Mouse (Mus musculus) midbrain, embryonic 14.5 days (tissue): ENCODE results near the gene Sall1. TPM values are rescaled to one million over a fixed set of nuclear protein-coding genes. Genes with fewer than 3 reads are reported as not detected.

ENCODE experiments used
- ATAC-seq: fragments of 200-750 bp; cut with Nextera tagmentation; 2 replicates; pipeline ENCODE4 v1.8.0; 2017; ENCODE audit warnings: moderate number of reproducible peaks, moderate library complexity; ENCODE audit not compliant: low FRiP score, low TSS enrichment
- DNase-seq: peaks from one replicate; pipeline ENCODE4 v3.0.0-alpha.2; 2015
- H3K27ac ChIP-seq: fragments of 300-500 bp; sonication (generic); replicated peaks from 2 replicates; pipeline ENCODE4 v1.5.1; 2014; ENCODE audit warnings: mild to moderate bottlenecking, low read depth, low read length, moderate library complexity
- H3K27me3 ChIP-seq: fragments of 300-500 bp; sonication (generic); 2 replicates; pipeline ENCODE4 v1.6.1; 2014; ENCODE audit warnings: low read length, control low read depth, mixed read lengths; ENCODE audit not compliant: control insufficient read depth, insufficient read depth
- H3K36me3 ChIP-seq: fragments of 300-500 bp; sonication (generic); 2 replicates; pipeline ENCODE4 v1.6.1; 2014; ENCODE audit warnings: low read length, control low read depth; ENCODE audit not compliant: control insufficient read depth, insufficient read depth
- H3K4me1 ChIP-seq: fragments of 300-500 bp; sonication (generic); 2 replicates; pipeline ENCODE4 v1.6.1; 2014; ENCODE audit warnings: mild to moderate bottlenecking, antibody characterized with exemption, low read length, control low read depth; ENCODE audit not compliant: control insufficient read depth, insufficient read depth
- H3K4me2 ChIP-seq: fragments of 300-500 bp; sonication (generic); 2 replicates; pipeline ENCODE4 v1.6.1; 2014; ENCODE audit warnings: mild to moderate bottlenecking, low read length, moderate library complexity
- H3K4me3 ChIP-seq: fragments of 300-500 bp; sonication (generic); replicated peaks from 2 replicates; pipeline ENCODE4 v1.5.1; 2014; ENCODE audit warnings: low read depth, low read length
- H3K9ac ChIP-seq: fragments of 300-500 bp; sonication (generic); replicated peaks from 2 replicates; pipeline ENCODE4 v1.6.1; 2014; ENCODE audit warnings: mild to moderate bottlenecking, low read length, moderate library complexity
- H3K9me3 ChIP-seq: fragments of 300-500 bp; sonication (generic); 2 replicates; pipeline ENCODE4 v1.6.1; 2016; ENCODE audit warnings: low read length, control low read depth, mixed read lengths; ENCODE audit not compliant: control insufficient read depth
- WGBS: fragments of 180-500 bp; shearing (Covaris S2); extraction: QIAGEN DNeasy Blood & Tissue Kit; methylation state at CpG from one replicate; pipeline ENCODE4 v1.1.7; 2014; 5-methylcytosine and 5-hydroxymethylcytosine counted together
- polyA plus RNA-seq: library from polyadenylated mRNA; unstranded; fragments of >200 nt; fragmentation: Nextera tagmentation; extraction: Ambion mirVana; gene quantifications from 2 replicates; pipeline ENCODE4 v1.2.1, GENCODE M21; 2014

Gene Sall1
- 7.7 and 9.2 TPM in 2 replicates for polyA plus RNA-seq

DNA sequence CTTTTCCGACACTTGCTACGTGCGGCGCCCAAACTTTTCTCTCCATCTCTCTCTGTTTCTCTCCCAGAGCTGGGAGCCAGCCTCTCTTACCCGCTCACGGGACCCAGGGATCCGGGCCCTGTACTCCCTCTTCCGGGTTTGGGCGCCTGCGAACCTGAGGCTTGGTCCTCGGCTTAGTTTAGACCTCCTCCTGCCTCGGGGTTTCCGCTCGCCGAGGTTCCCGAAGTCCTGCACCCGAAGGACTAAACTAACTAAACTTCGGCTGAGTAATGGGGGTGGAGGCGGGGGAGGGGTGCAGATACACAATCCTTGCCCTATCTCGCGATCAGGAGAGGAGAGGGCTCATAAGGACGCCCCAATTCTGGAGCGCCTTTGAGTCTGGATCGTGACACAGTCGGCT, at the start of gene Sall1:
TSS of gene Sall1 (minus strand) at position 223 of the 400 bp plus-strand sequence.
- H3K27ac ChIP-seq, result peak within 1 kb of the TSS; percentile 86
- DNase-seq (peak; percentile 61), ATAC-seq (no peak)
- peaks cover 26% of the 10 kb centered on the region for H3K4me1 ChIP-seq
- H3K36me3 ChIP-seq, result no peaks in the 10 kb centered on the region
- peak within 1 kb of the TSS; percentile 72 for H3K9ac ChIP-seq
- H3K27me3 ChIP-seq, result peaks cover 54% of the 10 kb centered on the region
- peak within 1 kb of the TSS; percentile 81 for H3K4me2 ChIP-seq
- no peaks in the 10 kb centered on the region for H3K9me3 ChIP-seq
- under 1% methylated on average over 25 of the region's 25 CpGs for whole genome bisulfite sequencing
- peak within 1 kb of the TSS; percentile 55 for H3K4me3 ChIP-seq

DNA sequence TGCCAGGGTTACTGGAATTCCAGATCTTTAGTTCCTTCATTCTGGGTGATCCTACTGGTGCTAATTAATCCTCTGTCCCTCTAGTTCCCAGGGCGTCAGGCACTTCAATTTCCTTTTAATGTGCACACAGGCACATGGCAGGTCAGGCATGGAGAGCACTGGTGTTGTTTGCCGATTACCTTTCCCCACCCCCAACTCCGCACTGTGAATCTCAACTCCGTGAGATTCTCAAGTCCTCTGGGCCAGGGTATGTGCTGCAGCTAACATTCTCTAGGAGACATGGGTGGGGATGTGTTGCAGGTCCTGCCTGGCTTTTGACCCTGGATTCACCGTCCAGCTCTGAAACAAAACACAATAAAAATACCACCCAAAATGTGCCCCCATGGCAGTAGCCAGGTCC, 46.0 kb upstream of the Sall1 start:
- Histone ChIP-seq H3K27ac (no peak overlapping the region), H3K9me3 (no peaks in the 10 kb centered on the region), H3K36me3 (no peaks in the 10 kb centered on the region), H3K27me3 (no peaks in the 10 kb centered on the region), H3K9ac (no peak overlapping the region), H3K4me2 (no peak overlapping the region), H3K4me3 (no peak overlapping the region), H3K4me1 (no peaks in the 10 kb centered on the region)
- 33% methylated on average over 5 of the region's 5 CpGs for WGBS
- DNase-seq (no peak), ATAC-seq (no peak)

DNA sequence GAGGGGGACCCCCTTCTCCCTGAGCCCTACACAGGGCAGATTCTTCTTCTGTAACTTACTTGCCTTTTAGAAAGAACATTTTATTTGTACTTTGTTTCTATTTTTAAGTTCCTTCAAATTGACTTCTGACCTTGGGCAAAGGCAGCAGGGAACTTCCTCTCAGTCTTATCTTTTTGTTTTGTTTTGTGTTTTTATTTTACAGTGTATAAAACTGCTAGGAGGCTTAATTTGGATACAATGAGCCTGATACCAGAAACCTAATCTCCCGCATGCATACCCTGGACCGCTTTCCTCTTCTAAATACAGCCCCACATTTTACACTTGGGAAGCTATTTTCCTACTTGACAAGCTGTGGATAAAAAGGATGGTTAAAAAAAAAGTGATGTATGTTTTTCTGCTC, 35.2 kb upstream of the Sall1 start:
- Histone ChIP-seq H3K9ac (no peak overlapping the region), H3K9me3 (no peaks in the 10 kb centered on the region), H3K4me1 (no peaks in the 10 kb centered on the region), H3K4me3 (no peak overlapping the region), H3K4me2 (no peak overlapping the region), H3K27ac (no peak overlapping the region), H3K27me3 (no peaks in the 10 kb centered on the region), H3K36me3 (no peaks in the 10 kb centered on the region)
- ATAC-seq (no peak), DNase-seq (no peak)
- 74% methylated on average over 2 of the region's 2 CpGs for WGBS

DNA sequence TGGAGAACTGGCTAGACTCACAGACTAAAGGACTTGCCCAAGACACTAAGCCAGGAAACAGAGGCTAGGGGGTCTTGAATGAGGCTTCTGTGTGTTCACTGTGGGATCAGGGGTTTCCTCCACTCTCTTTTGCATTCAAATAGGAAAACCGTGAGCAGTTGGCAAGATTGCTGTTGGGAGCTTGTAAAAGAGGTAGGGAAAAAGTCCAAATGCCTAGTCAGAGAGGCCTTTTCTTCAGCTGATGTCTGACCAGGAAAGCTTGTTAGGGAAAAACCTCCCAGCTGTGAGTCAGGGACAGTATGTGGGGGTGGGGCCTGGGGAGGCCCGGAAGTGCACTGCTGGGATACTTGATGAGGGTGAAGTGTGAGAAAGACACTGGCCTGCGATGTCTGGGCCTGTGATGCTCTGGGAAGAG, 29.0 kb upstream of the Sall1 start:
- H3K4me2 ChIP-seq, result no peak overlapping the region
- H3K9me3 ChIP-seq, result no peaks in the 10 kb centered on the region
- ATAC-seq (no peak), DNase-seq (peak; percentile 47)
- no peak overlapping the region for H3K9ac ChIP-seq
- H3K36me3 ChIP-seq, result no peaks in the 10 kb centered on the region
- H3K4me1 ChIP-seq, result no peaks in the 10 kb centered on the region
- 0 out of 2 replicates have a peak overlapping the region, but pooled peaks have one; percentile 32 for H3K27ac ChIP-seq
- H3K4me3 ChIP-seq, result no peak overlapping the region
- H3K27me3 ChIP-seq, result no peaks in the 10 kb centered on the region
- WGBS, result 13% methylated on average over 3 of the region's 3 CpGs

DNA sequence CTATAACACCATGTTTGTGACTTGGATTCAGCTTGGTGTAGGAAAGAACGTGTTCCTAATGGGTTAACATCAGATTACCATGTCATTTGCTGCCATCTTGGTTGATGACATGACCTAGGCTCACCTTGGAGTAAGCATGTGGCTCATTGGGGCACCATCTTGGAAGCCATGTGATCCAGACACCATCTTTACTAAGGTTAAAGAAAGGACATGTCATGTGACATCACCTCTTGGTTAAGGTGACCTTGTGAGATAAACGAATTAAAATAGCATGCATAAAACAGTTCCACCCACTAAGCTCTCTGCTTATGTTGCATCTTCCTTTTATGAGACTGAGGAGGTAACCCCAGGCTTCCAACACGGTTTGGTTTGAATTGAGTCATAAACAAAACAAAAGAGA, 23.5 kb upstream of the Sall1 start:
- H3K27ac ChIP-seq, result no peak overlapping the region
- 81% methylated on average over 3 of the region's 3 CpGs for WGBS
- no peaks in the 10 kb centered on the region for H3K36me3 ChIP-seq
- H3K27me3 ChIP-seq, result no peaks in the 10 kb centered on the region
- ATAC-seq (no peak), DNase-seq (no peak)
- no peaks in the 10 kb centered on the region for H3K9me3 ChIP-seq
- H3K4me1 ChIP-seq, result no peaks in the 10 kb centered on the region
- H3K4me2 ChIP-seq, result no peak overlapping the region
- no peak overlapping the region for H3K9ac ChIP-seq
- no peak overlapping the region for H3K4me3 ChIP-seq

DNA sequence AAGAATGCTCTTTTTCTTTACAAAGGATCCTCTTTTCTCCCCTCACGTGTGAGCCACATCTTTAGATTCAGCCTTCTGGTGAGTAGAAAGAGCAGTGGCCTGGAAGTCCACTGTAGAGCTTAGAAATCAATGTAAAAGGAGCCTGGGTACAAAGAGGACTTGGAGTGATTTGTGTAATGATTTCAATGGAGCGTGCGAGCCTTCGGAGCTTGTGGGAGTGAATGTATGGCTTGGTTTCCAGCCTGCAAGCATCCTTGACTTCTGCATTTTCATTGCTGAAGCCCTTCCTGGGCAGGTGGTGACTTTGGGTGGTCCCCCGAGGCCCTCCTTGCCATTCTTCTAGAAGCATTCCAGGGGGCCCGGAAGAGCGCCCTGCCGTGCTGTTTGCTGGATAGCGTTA, 20.1 kb upstream of the Sall1 start:
- WGBS, result 46% methylated on average over 9 of the region's 9 CpGs
- Histone ChIP-seq H3K4me1 (no peaks in the 10 kb centered on the region), H3K27ac (no peak overlapping the region), H3K36me3 (no peaks in the 10 kb centered on the region), H3K4me3 (no peak overlapping the region), H3K9me3 (no peaks in the 10 kb centered on the region), H3K9ac (no peak overlapping the region), H3K27me3 (no peaks in the 10 kb centered on the region), H3K4me2 (no peak overlapping the region)
- DNase-seq, result no peak
- ATAC-seq, result no peak

DNA sequence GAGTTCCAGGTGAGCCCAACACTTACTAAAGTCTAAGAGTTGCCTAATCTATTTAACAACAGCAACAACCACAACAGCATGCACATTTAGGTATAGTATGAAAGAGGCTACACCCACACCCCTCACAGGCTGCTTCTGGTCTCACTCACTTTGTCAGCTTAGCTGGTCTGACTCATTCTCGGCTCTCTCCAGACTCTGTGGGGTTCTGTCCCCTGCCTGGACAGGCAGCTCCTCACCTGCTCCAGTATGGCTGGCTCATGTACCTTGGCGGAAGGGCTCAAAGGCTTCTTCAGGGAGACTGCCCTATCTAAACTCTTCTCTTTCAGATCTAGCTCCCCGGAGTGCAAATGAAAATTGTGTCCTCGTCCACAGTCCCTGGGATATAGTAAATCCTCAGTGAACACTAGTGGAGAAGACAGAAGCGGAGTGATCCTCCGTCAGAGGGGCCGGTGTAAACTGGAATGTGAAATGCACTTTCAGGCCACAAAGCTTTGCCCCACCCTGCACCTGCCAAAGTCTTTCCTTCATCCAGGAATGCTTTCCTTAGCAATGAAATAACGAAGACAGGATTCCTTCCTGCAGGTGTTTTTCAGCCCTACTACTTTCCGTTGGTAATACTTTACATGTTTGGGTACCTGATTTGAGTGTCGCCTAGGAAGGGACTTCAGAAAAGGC, 19.5 kb upstream of the Sall1 start:
- Histone ChIP-seq H3K9me3 (no peaks in the 10 kb centered on the region), H3K27me3 (no peaks in the 10 kb centered on the region), H3K4me3 (no peak overlapping the region), H3K4me2 (no peak overlapping the region), H3K4me1 (no peaks in the 10 kb centered on the region), H3K27ac (no peak overlapping the region), H3K9ac (no peak overlapping the region), H3K36me3 (no peaks in the 10 kb centered on the region)
- ATAC-seq (no peak), DNase-seq (no peak)
- 81% methylated on average over 10 of the region's 10 CpGs for WGBS

DNA sequence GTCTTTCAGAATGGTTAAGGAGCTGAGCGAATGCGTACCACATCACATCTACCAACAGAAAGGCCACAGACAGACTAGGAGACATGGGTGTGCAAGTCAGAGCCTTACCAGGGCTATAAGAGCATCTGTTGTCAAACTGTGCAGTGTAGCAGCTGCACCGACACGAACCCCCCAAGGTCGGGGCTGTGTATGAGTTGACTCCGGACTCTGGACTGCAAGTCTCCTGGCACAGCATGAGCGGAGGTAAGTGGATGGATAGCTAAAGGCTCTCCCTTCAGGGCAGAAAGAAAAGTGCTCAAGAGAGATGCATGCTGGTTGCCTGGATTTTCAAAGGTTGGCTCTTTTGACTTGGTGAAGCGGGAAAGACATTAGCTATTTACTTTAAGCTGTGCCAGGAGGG, 16.8 kb upstream of the Sall1 start:
- Histone ChIP-seq H3K9ac (no peak overlapping the region), H3K27me3 (no peaks in the 10 kb centered on the region), H3K4me1 (0 out of 2 replicates have a peak, but pooled peaks cover 4% of the 10 kb centered on the region), H3K9me3 (no peaks in the 10 kb centered on the region), H3K4me2 (no peak overlapping the region), H3K27ac (no peak overlapping the region), H3K36me3 (no peaks in the 10 kb centered on the region), H3K4me3 (no peak overlapping the region)
- 83% methylated on average over 8 of the region's 8 CpGs for WGBS
- DNase-seq (no peak), ATAC-seq (no peak)

DNA sequence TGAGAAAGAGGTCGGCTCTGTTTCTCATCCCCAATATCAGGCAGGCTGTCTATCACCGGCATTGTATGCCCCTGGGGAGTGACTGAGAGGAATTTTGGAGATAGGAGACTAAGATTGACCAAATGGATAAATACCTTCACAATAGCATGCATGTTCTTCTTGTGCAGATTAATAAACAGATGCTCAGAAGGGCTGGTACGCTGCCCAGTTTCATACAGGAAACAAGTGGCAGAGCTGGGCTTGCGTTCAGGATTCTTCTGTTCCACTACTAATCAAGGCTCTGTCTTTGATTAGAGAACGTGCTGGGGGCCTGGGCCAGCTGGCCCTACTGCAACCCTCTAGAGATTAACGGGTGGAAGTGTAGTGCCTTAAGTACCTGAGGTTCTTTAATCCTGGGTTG, 15.5 kb upstream of the Sall1 start:
- 56% methylated on average over 6 of the region's 6 CpGs for WGBS
- Histone ChIP-seq H3K27ac (no peak overlapping the region), H3K9ac (no peak overlapping the region)

More for the DNA sequence above, 15.5 kb upstream of the Sall1 start:
- DNase-seq (no peak), ATAC-seq (no peak)
- Histone ChIP-seq H3K4me3 (no peak overlapping the region), H3K27me3 (no peaks in the 10 kb centered on the region), H3K36me3 (no peaks in the 10 kb centered on the region), H3K4me2 (no peak overlapping the region), H3K9me3 (no peaks in the 10 kb centered on the region), H3K4me1 (0 out of 2 replicates have a peak, but pooled peaks cover 4% of the 10 kb centered on the region)
